Comparison of ENCODE assay signal across 8 mouse cellular contexts in genomic region chr15:81302151-81302808, GRCm38 (mm10). TPM values are rescaled to one million over a fixed set of nuclear protein-coding genes. Genes with fewer than 3 reads are reported as not detected.
DNase-seq lines count a peak whose midpoint lies in the region; ATAC-seq and TF ChIP-seq lines count a peak whose summit lies in the region.

No protein-coding gene starts in this region.

- no peak overlapping the region for H3K9ac ChIP-seq in forebrain, postnatal 0 days
- no peak overlapping the region for H3K9ac ChIP-seq in forebrain, embryonic 11.5 days (ENCODE audit: low read length)

- DNase-seq in forebrain, postnatal 0 days, result peak; percentile 50
- no peak for DNase-seq in forebrain, embryonic 11.5 days (ENCODE audit: low spot score)
- peak; percentile 55 for DNase-seq in testis, postnatal 10 days (ENCODE audit: low spot score)
- no peak for DNase-seq in testis, postnatal 14 days (ENCODE audit: low spot score)
- DNase-seq in kidney, postnatal 36 days, result peak; percentile 49 to 54
- DNase-seq in thymus, postnatal 25 days, result peak; percentile 34
- no peak for DNase-seq in left cerebral cortex, postnatal 4 days
- DNase-seq in left cerebral cortex, adult 18-20 months (ENCODE audit: low spot score in 2 of 2), result no peak

- no peak overlapping the region for H3K4me2 ChIP-seq in forebrain, postnatal 0 days (ENCODE audit: low read depth)
- H3K4me2 ChIP-seq in forebrain, embryonic 11.5 days (ENCODE audit: low read depth, low read length, severe bottlenecking), result no peak overlapping the region

- no peak for ATAC-seq in forebrain, postnatal 0 days
- no peak for ATAC-seq in forebrain, embryonic 11.5 days (replicated peaks; ENCODE audit: low FRiP score)

- intact Hi-C loops in left cerebral cortex, postnatal 4 days (cut with DNase I), result no loop called here

- no peaks in the 10 kb centered on the region for H3K36me3 ChIP-seq in forebrain, postnatal 0 days (ENCODE audit: insufficient read depth)
- H3K36me3 ChIP-seq in forebrain, embryonic 11.5 days (ENCODE audit: control insufficient read depth, insufficient read depth, low read length), result no peaks in the 10 kb centered on the region

- H3K4me3 ChIP-seq in forebrain, postnatal 0 days (ENCODE audit: low read depth, low read length), result no peak overlapping the region
- H3K4me3 ChIP-seq in forebrain, embryonic 11.5 days (ENCODE audit: low read depth, low read length), result no peak overlapping the region

- H3K4me1 ChIP-seq in forebrain, postnatal 0 days (ENCODE audit: insufficient read depth), result no peaks in the 10 kb centered on the region
- H3K4me1 ChIP-seq in forebrain, embryonic 11.5 days (replicated peaks; ENCODE audit: control insufficient read depth, insufficient read depth, low read length), result no peaks in the 10 kb centered on the region

- no peaks in the 10 kb centered on the region for H3K9me3 ChIP-seq in forebrain, postnatal 0 days (ENCODE audit: low read length)
- no peaks in the 10 kb centered on the region for H3K9me3 ChIP-seq in forebrain, embryonic 11.5 days (ENCODE audit: control insufficient read depth, low read length)

- no peaks in the 10 kb centered on the region for H3K27me3 ChIP-seq in forebrain, postnatal 0 days (ENCODE audit: insufficient read depth, low read length)
- H3K27me3 ChIP-seq in forebrain, embryonic 11.5 days (ENCODE audit: control insufficient read depth, insufficient read depth, low read length), result no peaks in the 10 kb centered on the region

- peak; percentile 63 for TF ChIP-seq CTCF in forebrain, postnatal 0 days (IDR thresholded peaks at IDR 0.05; ENCODE audit: low read depth)

- 71% methylated on average over 13 of the region's 13 CpGs for whole genome bisulfite sequencing in forebrain, postnatal 0 days
- WGBS in forebrain, embryonic 11.5 days, result 77% methylated on average over 13 of the region's 13 CpGs

- H3K27ac ChIP-seq in forebrain, postnatal 0 days (ENCODE audit: low read depth, low read length), result no peak overlapping the region
- no peak overlapping the region for H3K27ac ChIP-seq in forebrain, embryonic 11.5 days (ENCODE audit: low read depth, low read length)

RNA-seq across cellular contexts. Expression of gene Slc25a17, which starts 58.3 kb away (rescaled TPM):
- 78.8 and 80.7 TPM in 2 replicates for total RNA-seq in forebrain, postnatal 0 days (2014; rRNA removed)
- 121 and 123 TPM in 2 replicates for polyA plus RNA-seq in forebrain, postnatal 0 days (2015; fragmentation: Nextera tagmentation; extraction: Ambion mirVana)
- 105 TPM in 2 replicates for polyA plus RNA-seq in forebrain, embryonic 11.5 days (2014; fragmentation: Nextera tagmentation; extraction: Ambion mirVana)
- 10 to 100 TPM; 71.9 to 72.3 TPM for total RNA-seq in left cerebral cortex, postnatal 4 days (2021)
- total RNA-seq in left cerebral cortex, adult 18-20 months (2021), result 10 to 100 TPM; 34.5 to 39.7 TPM

Comparison
In these comparisons a context has a peak if more than half of its experiments do, and no peak if none do; other contexts are left out.
1. DNase-seq: peak in forebrain, postnatal 0 days (single experiment), testis, postnatal 10 days (single experiment), kidney, postnatal 36 days (2 of 2) and thymus, postnatal 25 days (single experiment); none in forebrain, embryonic 11.5 days (single experiment), testis, postnatal 14 days (single experiment), left cerebral cortex, postnatal 4 days (single experiment) and left cerebral cortex, adult 18-20 months (0 of 2).